Mouse (Mus musculus) frontal cortex, postnatal 14 days (tissue): ENCODE results near the gene Tspan18.
A peak's percentile ranks its signal among the peaks of the same experiment; 100 is the strongest.

Source experiments
- DNase-seq, 2 experiments: peaks; one replicate each; pipeline ENCODE4 v3.0.0; 2022; ENCODE audit warnings: low spot score in 2 of 2

Gene Tspan18

DNA sequence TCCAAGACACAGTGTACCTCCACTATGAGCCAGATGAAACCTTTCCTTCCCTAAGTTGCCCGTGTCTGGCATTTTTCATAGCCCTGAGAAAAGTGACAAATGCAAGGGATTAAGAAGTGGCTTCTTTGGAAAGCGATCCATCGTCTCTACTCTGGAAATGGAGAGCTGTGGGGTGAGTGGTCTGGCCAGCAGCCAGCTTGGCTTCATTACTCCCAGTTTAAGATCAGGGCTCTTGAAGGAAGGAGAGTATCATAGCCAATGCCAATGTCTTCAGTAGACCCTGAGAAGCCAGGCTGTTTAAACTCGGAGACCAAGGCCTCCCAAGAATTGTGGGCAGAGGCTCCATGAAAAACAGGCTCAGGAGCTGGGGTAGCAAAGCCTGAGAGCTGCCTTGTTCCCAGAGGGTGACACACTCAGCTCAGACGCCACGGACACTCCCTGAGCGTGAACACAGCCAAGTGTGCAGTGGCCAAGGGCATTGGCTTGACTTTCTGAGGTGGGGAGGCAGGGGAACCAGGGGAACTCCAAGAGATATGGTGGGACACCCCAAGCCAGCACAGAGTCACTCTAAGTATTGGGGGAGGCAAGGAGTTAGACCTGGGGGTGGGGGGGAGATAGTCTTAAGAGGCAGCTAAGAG, 115.8 kb downstream of the Tspan18 start:
- DNase-seq = no peak

DNA sequence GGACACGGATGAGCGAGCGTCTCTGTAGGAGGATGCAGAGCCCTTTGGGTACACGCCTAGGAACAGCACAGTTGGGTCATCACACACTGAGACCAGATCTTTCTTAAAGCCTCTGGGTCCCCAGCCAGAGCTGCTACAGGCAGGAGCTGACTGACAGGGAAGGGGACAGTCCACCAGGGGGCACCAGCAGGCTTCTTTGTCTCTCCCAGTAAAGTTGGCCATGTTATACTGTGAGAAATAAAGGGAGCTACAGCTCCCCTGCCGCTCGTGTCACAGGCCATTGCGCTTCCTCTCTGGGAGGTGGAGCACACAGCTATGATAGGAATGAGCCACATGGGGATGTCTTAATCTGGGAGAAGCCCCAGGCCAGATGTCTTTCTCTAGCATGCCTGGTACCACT, 117.3 kb downstream of the Tspan18 start:
- peak; percentile 67 to 88 for DNase-seq

DNA sequence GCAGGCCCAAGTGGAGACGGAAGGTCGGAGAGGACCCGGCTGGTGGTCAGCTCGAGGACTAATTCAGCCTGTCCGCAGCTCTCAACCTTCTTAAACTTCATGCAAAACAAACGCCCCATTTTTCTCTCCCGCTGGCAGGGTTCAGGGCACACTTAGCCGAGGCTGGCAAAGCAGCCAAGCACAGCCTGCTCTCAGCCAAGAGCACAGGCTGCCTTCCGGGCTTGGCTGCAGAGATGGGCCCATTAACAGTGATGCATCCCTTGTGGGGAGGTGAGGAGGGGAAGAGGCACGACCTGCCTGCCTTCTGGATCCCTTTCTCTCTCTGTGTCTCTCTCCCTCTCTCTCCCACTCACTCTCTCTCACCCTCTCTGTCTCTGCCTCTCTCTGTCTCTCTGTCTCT, 118.5 kb downstream of the Tspan18 start:
- DNase-seq = no peak

DNA sequence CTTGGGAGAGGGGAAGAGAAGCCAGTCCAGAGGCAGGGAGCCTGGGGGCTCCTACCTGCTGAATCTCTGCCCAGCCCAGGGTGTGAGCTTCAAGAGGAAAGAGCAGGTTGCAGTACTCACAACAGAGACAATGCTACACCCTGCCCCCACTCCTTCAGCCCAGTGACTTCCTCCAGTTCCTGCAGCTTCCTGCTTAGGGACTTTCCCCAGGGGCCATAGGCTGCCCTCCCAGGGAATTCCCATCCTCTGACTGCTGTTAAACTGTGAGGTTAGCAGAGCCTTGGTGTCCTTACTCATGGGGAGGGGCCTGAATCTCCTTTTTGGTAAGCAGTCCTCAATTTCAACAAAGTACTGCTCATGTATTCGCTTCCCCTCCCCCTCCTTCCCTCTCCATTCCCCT, 120.1 kb downstream of the Tspan18 start:
- DNase-seq = no peak

DNA sequence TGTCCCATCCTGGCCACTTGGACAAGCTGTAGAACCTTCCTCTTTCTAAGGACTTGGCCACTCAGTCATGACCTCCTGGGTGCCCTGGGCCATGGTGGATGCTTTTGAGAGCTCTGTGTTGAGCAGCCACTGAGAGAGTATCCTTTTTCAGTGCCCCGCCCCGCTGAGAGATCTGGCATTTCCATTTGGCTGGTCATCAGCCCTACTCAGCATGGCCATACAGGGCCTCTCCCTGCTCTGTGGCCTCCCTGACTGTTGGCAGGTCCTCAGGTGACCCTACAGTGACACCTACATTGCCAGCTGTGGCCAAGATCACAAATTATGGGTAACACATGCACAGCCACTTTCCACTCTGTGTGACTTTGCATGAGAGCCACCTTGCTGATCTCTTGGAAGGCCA, 121.4 kb downstream of the Tspan18 start:
- DNase-seq = no peak

DNA sequence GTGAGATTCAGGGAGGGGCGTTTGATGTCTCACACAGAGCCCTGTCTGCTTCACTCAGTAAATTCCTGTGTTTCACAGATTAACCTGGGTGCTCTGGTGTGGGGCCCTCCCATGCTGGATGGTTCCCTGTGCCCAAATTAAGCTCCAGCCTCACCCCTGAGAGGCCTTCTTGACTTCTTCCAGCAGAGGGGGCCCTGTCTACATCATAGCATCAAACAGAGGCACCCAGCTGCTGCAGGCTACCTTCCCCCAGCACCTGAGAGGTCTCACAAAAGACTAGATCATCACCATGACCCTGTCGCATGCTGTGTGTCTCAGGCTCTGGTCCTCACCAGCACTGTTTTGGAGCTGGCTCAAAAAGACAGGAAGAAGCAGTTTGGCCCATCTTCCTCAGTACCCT, 121.9 kb downstream of the Tspan18 start:
- no peak for DNase-seq

DNA sequence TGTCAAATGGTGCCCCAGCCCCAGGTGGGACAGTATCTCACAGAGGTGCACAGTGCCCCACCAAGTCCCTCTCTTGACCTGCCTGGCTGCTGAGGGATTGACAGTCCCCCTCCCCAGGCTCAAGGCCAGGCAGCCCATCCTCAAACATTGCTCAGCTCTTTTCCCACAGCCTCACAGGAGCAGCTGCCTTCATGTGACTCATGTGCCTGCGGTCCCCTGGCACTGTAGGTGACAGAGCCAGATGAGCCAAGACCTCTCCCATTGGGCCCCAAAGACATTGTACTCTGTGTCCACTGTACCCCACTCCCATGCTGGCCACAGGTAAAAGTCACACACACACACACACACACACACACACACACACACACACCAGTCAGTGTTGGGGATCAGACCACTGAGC, 128.2 kb downstream of the Tspan18 start:
- no peak for DNase-seq

DNA sequence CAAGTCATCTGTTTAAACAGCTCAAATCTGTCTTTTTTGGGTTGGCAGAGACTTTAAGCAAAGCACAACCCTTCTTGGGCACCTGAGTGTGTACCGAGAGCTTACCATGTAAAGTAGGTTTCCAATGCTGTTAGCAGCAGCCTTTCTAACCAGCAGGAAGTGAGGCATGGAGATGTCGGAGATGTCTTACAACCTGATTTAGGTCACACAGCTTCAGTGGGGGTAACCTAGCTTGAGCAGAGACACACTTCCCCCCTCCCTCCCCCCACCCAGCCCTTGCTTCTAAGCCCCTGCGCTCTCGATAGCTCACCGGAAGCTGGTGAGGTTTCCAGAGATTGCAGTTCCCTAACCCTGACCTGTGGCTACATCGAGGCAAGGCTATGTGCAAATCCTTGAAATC, 129.7 kb downstream of the Tspan18 start:
- DNase-seq = no peak

DNA sequence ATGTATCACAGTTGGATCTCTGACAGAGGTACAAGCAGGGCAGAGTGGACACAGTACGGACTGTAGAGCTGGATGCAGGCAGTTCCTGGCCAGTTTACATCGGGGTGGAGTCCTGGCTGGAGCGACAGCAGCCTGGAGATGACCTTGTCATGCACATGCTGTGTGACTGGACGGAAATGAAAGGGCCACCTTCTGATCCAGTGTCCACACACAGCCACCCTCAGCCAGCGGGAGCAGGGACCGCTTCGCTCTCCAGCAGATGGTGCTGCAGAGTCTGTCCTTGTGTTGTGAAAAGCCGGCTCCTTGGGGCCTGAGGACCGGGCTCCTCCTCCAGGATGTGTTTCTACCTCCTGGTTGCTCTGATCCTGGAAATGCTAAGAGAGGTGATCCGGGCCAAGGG, 130.6 kb downstream of the Tspan18 start:
- peak in 1 of 2 experiments; percentile 59 for DNase-seq

DNA sequence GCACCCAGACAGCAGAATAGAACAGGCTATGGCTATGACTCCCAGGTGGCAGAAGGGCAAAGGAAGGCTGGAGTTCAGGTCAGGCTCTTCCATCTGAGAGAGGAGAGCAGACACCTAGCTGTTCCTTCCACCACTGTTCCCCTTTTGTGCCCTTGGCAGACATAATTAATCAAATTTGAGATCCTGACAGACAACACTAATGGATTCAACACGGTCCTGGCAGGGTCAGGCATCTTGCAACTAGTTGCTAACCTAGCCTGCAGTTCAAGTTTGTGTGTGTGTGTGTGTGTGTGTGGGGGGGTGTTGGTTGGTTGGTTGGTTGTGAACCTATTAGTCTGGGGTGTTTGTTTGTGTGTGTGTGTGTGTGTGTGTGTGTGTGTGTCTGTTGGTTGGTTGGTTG, 131.5 kb downstream of the Tspan18 start:
- no peak for DNase-seq

DNA sequence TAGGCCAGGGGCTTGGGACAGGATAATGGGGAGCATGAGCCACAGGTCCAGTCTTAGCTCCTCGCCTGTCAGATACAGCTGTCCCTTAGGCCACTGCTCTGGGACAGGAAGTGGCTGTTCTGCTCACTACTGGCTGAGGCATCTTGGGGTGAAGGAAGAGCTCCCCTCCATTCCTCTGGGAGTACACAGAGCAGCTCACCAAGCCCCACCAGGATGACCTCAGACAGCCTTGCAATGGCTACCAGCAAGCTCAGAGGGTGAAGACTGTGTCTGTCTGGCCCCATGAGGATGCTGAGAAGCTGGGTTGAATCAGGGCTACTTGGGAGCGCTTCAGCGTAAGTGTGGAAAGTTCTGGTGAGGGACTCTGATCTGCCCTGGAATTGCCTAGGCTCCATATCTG, 132.3 kb downstream of the Tspan18 start:
- DNase-seq = no peak

DNA sequence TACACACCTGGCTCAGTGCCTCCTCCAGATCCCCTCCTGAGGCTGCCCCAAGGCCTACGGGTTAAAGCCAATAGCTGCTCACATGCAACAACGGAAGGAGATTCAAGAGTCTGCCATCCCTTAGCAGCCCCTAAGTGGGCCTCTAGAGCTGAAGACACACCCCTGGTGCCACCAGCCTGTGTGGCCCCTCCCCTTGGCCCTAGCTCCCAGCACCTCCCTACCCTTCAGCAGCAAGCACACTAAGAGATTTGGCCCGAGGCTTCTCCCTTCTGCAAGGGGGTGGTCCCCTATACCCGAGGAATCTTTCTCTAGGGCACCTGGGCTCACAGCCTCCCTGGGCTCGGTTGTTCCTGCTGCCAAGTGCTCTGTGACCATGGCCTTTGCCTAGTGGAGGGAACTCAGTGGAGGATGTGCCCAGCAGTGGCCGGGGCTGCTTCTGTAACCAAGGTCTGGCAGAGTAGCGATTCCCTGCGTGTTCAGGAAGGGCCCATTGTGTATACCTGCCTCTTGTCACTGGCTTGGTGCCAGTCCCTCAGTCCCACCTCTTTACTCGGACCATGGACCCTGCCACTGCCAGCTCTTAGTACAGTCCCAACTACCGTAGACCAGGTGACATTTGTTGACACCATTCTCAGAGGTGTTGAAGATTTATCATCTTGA, 133.5 kb downstream of the Tspan18 start:
- no peak for DNase-seq

DNA sequence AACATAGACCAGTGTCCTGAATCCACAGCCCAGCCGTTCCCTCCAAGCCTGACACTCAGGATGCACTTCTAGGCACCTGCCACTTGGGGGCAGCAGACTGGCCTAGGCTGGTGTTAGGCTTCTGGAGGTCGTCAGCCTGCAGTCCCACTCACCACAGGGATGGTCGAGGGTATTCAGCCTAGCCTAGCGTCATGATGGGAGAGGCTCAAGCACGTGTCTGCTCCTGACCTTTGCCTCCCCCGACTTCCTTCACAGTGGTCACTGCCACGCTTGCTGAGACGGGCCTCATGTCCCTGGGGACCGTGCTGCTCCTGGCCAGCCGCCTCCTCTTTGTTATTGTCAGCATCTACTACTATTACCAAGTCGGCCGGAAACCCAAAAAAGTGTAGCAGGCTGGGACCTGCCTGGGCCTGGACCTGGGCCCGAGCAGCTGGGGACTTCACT, 134.8 kb downstream of the Tspan18 start:
- no peak for DNase-seq

DNA sequence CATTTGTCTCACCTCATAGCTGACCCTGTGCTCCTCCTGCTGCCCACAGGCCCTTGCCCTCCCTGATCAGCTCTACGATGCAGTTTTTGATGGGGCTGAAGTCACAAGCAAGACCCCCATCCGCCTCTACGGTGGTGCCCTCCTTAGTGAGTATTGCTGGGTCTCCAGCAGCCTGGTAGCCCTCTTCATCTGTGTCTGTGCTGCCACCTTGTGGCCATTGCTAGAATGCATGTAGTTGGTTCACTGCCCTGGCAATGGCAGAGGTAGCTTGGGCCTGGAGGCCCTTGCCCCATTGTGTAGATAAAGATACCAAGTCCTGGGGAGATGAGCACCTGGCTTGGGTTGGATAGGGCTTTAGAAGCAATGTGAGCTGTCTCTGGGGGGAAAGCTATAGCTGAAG, 135.5 kb downstream of the Tspan18 start:
- peak; percentile 82 to 96 for DNase-seq

DNA sequence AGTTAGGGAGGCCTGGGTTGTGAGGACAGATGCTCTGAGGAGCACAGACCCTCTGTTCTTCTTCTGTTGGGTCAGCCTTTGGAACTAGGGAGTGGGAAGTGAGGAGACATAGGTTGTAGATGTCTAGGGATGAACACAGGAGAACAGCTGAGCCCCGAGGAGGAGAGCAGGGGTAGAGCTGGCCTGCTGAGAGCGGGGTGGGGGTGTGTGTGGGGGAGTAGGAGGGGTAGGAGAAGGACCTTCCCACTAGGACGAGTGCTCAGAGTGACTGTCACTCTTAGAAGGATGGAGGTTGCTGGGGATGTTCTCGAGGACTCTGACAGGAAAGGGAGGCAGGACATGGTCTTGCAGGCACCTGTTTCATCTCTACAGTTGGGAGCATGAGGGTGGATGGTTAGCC, 140.5 kb downstream of the Tspan18 start:
- DNase-seq = no peak

DNA sequence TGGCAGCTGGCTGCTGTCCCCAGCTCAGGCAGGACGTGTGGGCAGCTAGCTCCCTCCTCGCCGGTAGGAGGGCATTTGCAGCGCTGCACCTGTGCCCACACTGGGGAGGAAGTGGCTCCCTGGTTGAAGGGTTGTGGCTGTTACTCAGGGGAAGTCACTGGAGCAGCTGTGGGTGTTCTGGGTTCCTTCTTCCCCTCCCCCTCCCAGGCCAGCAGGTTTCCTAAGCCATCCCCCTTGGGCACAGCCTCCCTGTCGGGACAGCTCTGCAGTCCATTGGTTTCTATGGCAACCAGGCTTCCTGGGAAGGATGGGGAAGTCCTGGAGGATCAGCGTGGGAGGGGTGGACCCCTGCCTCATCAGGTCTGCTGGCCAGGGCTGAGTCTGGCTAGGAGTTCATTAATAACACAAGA, 141.6 kb downstream of the Tspan18 start:
- DNase-seq = no peak

DNA sequence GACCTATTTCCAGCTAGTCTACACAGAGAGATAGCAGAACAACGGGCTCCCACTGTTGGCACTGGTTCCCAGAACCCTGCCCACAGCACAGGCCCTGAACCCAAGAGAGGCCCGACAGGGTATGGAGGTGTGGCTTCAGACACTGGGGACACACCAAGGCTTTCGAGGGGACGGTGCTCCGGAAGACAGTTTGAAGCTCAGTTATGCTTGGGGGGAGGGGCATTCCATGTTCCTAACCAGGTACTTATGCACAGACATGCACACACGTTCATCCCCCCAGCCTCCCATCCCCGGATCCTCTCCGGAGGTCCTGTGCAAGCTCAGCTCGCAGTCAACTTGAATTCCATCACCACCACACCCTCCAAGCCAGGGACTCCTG, 142.1 kb downstream of the Tspan18 start:
- DNase-seq = no peak

DNA sequence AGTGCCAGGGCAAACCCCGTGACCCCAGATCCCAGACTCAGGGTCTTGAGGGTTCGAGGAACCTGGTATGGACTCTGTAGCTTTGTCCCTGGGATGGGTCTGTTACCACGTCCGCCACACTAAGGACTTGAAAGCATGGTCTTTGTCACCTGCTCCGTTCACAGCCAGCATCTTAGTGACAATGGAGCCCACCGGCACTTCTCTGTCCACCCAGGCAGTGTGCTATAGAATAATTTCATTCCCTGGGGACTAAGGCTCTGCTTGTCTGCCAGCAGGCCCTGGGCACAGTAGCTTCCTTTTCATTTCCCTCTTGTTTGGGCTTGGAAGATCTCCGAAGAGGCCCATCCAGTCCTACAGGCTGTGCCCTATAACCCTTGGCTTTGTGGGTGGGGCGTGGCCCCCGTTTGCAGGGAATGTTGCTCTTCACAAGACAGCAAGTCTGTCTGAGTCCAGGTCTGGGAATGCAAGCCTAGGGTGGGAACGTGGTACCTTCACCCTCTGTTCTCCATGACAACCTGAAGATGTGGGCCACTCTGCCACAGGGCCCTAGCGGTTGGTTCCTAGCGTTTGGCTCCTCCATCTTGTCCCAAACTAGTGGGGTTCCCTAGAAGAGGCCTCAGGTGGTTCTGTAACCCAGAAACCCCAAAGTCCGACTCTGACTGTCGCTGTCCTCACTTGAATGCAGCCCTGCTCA, 142.7 kb downstream of the Tspan18 start:
- DNase-seq = no peak

DNA sequence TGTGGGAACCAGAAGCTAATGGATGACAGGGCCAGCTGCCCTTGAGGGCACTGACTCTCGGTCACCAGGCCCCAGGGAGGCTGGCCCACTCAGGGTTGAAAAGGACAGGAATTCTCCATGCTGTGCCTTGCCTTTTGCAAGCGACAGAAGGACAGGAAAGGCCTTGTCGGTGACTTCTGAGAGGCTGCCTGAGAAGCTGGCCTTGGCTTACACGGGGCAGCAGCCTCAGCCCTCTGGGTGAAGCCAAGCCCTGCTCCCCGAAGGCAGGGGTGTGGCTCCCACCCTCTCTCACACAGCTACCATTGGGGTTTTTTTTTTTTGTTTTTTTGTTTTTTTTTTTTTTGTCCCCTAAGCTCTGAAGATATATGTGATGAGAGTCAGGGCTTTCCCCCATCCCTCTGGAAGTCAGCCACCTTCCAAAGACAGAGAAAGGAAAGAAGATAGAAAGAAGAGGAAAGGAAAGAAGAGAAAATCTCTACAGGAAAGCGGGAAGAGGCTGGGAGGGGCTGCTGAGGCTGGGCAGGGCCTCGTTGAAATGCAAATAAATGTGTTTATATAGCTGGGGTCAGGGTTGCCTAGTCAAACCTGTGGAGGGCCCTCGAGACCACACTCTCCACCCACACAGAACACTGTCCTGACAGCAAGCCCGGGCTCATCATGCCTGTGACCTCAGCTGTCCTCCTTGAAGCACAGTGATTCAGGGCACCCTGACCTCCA, 143.4 kb downstream of the Tspan18 start:
- no peak for DNase-seq

DNA sequence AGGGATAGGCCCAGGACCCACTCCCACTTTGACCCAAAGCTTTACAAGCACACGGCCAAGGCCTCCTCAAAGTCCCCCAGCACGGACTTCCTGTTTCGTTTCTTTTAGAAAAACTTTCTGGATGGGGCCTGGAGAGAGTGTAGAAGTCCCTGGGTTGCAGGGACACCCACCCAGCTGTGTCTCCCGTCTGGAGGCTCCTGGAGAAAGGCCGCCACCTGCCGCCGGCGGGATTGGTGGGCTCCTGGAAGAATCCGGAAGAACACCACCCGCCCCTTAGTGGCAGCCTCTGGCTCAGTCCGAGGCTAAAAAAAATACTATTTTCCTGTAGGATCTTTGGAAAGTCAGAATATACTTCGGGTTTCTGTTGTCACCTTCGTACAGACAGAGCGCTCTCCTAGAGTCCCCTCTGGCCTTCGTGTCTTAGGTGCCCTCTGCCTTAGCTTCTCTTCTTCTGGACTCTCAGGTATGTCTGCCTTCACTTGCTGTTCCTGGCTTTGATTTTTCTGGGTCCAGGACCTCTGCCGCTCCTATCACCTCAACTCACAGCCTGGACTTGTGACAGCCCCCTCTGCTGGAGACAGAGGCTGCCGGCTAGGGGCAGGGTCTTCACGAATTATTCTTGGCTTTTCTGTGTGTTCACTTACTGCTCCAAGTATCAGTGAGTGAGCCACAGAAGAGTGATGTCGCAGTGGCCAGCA, 145.4 kb downstream of the Tspan18 start:
- DNase-seq = no peak

DNA sequence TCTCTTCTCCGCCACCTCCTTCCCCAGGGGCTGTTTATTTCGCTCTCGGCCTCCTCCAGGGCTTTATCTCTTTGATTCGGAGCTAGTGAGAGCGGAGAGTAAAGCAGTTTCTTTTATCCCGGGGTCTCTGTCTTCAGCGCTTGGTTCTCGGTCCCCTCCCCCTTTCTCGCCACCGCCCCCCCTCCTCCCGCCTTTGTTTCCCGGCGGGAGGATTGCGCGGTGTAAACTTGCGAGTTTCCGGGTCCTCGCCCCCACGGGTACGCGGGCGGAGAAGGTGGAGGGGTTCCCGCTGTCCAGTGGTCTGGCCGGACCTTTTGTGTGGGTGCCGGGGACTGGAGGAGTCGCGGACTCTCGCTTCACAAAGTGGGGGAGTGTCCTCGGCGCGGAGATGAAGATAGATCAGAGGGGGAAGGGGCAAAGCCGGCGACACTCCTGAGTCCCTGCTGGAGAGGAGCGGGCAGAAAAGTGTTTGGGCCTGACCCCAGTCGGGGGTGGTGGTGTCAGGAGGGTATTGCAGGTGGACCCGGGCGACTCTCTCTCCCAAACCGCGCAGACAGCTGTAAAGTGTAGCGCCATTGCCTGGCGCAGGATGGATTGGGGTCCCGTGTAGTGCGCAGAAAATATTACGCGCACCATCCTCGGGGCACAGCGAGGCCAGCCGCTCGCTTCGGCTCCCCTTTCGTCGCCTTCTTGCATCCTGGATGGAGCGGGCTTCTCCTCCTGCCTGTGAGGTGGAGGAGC, 146.1 kb downstream of the Tspan18 start:
- no peak for DNase-seq
